Mouse (Mus musculus): ENCODE data around the gene BC030870. TPM values are rescaled to one million over a fixed set of nuclear protein-coding genes. Genes with fewer than 3 reads are reported as not detected.

The BC030870 gene
- polyA plus RNA-seq, 1 experiment, result not detected

DNA sequence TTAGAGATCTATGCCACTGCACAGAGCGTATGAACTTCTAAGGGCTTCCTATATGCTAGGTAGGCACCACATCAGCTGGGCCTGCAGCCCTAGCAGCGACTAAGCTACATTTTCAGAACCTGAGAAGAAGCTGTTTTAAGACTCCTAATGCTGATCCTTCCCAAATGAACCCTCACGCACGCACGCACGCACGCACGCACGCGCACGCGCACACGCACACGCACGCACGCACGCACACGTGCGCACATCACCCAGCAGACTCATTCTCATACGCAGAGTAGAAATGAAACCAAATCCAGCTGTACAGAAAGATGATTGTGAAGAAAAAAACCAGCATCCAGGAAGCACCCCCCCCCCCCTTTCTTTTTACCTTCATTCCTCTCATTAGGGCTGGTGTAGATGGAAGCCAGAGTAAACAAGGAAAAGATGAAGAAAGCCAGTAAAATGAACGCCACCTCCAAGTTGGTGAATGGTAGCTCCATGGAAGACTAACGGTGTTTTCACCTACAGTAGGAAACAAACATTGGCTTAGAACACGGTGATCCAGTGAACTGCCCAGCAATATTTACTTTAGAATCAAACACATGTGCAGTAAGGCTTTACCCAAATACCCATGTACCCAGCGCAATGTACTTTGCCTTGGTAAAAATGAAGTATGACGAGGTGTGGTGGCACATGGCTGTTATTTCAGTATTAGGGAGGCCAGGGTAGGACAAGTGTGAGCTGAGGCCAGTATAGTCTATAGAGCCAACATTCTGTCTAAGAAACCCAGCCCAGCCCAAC lies 21.2 kb downstream of the BC030870 start:
- Histone ChIP-seq H3K4me3 (ENCODE audit: low read depth, low read length) (no peak overlapping the region), H3K36me3 (ENCODE audit: control insufficient read depth, insufficient read depth, low read length, poor library complexity, severe bottlenecking) (no peaks in the 10 kb centered on the region), H3K4me1 (ENCODE audit: control insufficient read depth, insufficient read depth, low read length) (no peaks in the 10 kb centered on the region), H3K9me3 (replicated peaks; ENCODE audit: control insufficient read depth, insufficient read depth, low read length, poor library complexity, severe bottlenecking) (no peaks in the 10 kb centered on the region), H3K27me3 (ENCODE audit: control insufficient read depth, insufficient read depth, low read length, poor library complexity, severe bottlenecking) (no peaks in the 10 kb centered on the region), H3K27ac (ENCODE audit: insufficient read depth, low read length) (no peak overlapping the region), H3K9ac (ENCODE audit: low read depth, poor library complexity, severe bottlenecking) (no peak overlapping the region)
- TF ChIP-seq POLR2A (IDR thresholded peaks at IDR 0.05; ENCODE audit: insufficient read depth, low read length) (no peak), CTCF (IDR thresholded peaks at IDR 0.05; ENCODE audit: low read depth, low read length) (no peak), EP300 (IDR thresholded peaks at IDR 0.05; ENCODE audit: insufficient read depth, low read depth, low read length) (no peak)

DNA sequence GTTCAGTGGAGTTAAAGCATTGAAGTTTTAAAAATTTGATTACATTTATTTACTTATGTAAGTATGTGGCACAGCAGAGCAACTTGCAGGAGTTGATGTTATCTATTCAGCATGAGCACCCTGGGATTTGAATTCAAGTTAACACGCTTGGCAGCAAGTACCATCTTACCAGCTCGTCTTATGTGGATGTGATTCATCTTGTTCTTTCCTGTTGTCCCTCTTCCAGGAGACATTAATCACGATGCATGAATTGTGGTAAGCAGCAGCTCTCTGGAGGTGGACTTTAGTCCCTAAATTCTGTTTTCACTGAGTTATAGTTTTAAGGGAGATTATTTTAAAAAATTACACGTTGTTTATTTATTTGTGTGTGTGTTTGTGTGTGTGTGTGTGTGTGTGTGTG lies 25.3 kb downstream of the BC030870 start:
- H3K36me3 ChIP-seq (ENCODE audit: control insufficient read depth, insufficient read depth, low read length, poor library complexity, severe bottlenecking), result no peaks in the 10 kb centered on the region
- TF ChIP-seq POLR2A (IDR thresholded peaks at IDR 0.05; ENCODE audit: insufficient read depth, low read length), result no peak
- H3K27me3 ChIP-seq (ENCODE audit: control insufficient read depth, insufficient read depth, low read length, poor library complexity, severe bottlenecking), result no peaks in the 10 kb centered on the region
- no peak overlapping the region for H3K4me3 ChIP-seq (ENCODE audit: low read depth, low read length)
- no peaks in the 10 kb centered on the region for H3K4me1 ChIP-seq (ENCODE audit: control insufficient read depth, insufficient read depth, low read length)
- H3K9me3 ChIP-seq (replicated peaks; ENCODE audit: control insufficient read depth, insufficient read depth, low read length, poor library complexity, severe bottlenecking), result no peaks in the 10 kb centered on the region
- no peak overlapping the region for H3K9ac ChIP-seq (ENCODE audit: low read depth, poor library complexity, severe bottlenecking)
- H3K27ac ChIP-seq (ENCODE audit: insufficient read depth, low read length), result no peak overlapping the region

DNA sequence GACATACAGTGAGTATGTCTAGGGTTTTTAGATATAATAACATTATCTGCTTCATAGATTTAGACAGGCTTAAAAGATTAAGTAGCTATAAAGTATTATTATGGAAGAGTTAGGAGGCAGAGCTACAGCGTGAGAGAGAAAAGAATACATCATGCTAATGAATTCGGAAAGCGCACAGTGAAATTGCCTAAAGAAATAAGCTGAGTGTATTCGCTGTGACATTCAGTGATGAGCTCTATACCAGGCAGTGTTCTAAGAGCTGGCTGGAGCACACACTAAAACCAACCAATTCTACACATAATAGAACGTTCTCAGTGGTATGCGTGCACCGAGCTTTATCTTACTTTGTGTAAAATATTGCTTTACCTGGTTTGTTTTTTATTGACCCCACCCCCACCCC lies 25.7 kb downstream of the BC030870 start:
- TF ChIP-seq CTCF (IDR thresholded peaks at IDR 0.05; ENCODE audit: low read depth, low read length), result no peak
- no peak for TF ChIP-seq EP300 (IDR thresholded peaks at IDR 0.05; ENCODE audit: insufficient read depth, low read depth, low read length)
- TF ChIP-seq POLR2A (IDR thresholded peaks at IDR 0.05; ENCODE audit: insufficient read depth, low read length), result no peak
- Histone ChIP-seq H3K4me3 (ENCODE audit: low read depth, low read length) (no peak overlapping the region), H3K27me3 (ENCODE audit: control insufficient read depth, insufficient read depth, low read length, poor library complexity, severe bottlenecking) (no peaks in the 10 kb centered on the region), H3K36me3 (ENCODE audit: control insufficient read depth, insufficient read depth, low read length, poor library complexity, severe bottlenecking) (no peaks in the 10 kb centered on the region), H3K4me1 (ENCODE audit: control insufficient read depth, insufficient read depth, low read length) (no peaks in the 10 kb centered on the region), H3K9ac (ENCODE audit: low read depth, poor library complexity, severe bottlenecking) (no peak overlapping the region), H3K27ac (ENCODE audit: insufficient read depth, low read length) (no peak overlapping the region), H3K9me3 (replicated peaks; ENCODE audit: control insufficient read depth, insufficient read depth, low read length, poor library complexity, severe bottlenecking) (no peaks in the 10 kb centered on the region)

DNA sequence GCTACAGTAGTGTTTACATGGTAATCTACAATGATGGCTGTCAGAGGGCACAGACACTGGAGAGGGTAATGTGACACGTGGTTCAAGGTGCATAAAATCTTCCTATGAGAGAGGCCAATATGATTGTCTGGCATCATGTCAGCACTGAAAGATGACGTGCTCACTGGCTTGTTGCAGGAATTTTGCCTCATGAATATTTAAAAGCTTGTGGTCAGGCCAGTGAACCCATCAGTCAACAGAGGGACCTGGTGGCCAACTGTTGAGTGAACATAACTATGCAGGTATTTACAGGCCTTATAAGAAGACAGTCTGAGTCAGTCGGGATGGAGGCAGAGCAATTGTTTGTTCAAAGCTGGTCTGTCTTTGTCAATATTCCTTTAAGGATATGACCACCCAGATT lies 29.6 kb downstream of the BC030870 start:
- Histone ChIP-seq H3K4me3 (ENCODE audit: low read depth, low read length) (no peak overlapping the region), H3K27ac (ENCODE audit: insufficient read depth, low read length) (no peak overlapping the region), H3K4me1 (ENCODE audit: control insufficient read depth, insufficient read depth, low read length) (no peaks in the 10 kb centered on the region), H3K9me3 (replicated peaks; ENCODE audit: control insufficient read depth, insufficient read depth, low read length, poor library complexity, severe bottlenecking) (no peaks in the 10 kb centered on the region), H3K27me3 (ENCODE audit: control insufficient read depth, insufficient read depth, low read length, poor library complexity, severe bottlenecking) (no peaks in the 10 kb centered on the region), H3K36me3 (ENCODE audit: control insufficient read depth, insufficient read depth, low read length, poor library complexity, severe bottlenecking) (no peaks in the 10 kb centered on the region), H3K9ac (ENCODE audit: low read depth, poor library complexity, severe bottlenecking) (no peak overlapping the region)
- TF ChIP-seq EP300 (IDR thresholded peaks at IDR 0.05; ENCODE audit: insufficient read depth, low read depth, low read length) (no peak), CTCF (IDR thresholded peaks at IDR 0.05; ENCODE audit: low read depth, low read length) (no peak), POLR2A (IDR thresholded peaks at IDR 0.05; ENCODE audit: insufficient read depth, low read length) (no peak)

DNA sequence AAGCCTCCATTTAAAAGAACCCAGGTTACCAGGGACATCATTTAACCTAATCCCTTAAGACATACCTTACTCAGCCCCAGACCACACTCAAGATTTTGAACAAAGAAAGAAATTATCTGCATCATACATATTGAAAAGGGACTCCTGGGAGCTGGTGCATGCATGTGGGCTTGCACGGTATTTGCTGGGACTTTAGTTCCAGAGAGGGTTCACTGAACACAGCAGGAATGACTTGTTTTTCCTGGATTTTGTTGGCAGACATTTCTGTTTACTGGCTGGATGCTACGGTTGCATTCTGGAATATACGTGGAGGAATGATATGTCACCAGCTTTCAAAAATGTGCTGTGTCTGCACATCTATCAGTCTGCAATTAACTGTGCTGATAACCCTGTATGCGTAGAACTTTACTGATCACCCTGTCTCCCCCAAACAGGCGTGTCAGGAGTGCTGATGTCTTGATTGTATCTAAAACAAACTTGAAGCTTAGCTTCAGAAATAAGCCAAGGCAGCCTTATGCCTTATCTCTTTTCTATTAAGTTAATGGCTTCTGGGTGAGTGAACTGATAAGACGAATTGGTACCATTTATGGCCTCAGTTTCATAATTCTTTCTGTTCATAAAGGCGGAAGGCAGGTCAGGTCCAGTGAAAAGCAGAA lies 31.5 kb downstream of the BC030870 start:
- H3K27me3 ChIP-seq (ENCODE audit: control insufficient read depth, insufficient read depth, low read length, poor library complexity, severe bottlenecking), result no peaks in the 10 kb centered on the region
- no peak overlapping the region for H3K27ac ChIP-seq (ENCODE audit: insufficient read depth, low read length)
- no peaks in the 10 kb centered on the region for H3K9me3 ChIP-seq (replicated peaks; ENCODE audit: control insufficient read depth, insufficient read depth, low read length, poor library complexity, severe bottlenecking)
- H3K4me3 ChIP-seq (ENCODE audit: low read depth, low read length), result no peak overlapping the region
- no peak overlapping the region for H3K9ac ChIP-seq (ENCODE audit: low read depth, poor library complexity, severe bottlenecking)
- TF ChIP-seq POLR2A (IDR thresholded peaks at IDR 0.05; ENCODE audit: insufficient read depth, low read length), result no peak
- no peak for TF ChIP-seq EP300 (IDR thresholded peaks at IDR 0.05; ENCODE audit: insufficient read depth, low read depth, low read length)
- no peak for TF ChIP-seq CTCF (IDR thresholded peaks at IDR 0.05; ENCODE audit: low read depth, low read length)
- H3K4me1 ChIP-seq (ENCODE audit: control insufficient read depth, insufficient read depth, low read length), result no peaks in the 10 kb centered on the region
- H3K36me3 ChIP-seq (ENCODE audit: control insufficient read depth, insufficient read depth, low read length, poor library complexity, severe bottlenecking), result no peaks in the 10 kb centered on the region

DNA sequence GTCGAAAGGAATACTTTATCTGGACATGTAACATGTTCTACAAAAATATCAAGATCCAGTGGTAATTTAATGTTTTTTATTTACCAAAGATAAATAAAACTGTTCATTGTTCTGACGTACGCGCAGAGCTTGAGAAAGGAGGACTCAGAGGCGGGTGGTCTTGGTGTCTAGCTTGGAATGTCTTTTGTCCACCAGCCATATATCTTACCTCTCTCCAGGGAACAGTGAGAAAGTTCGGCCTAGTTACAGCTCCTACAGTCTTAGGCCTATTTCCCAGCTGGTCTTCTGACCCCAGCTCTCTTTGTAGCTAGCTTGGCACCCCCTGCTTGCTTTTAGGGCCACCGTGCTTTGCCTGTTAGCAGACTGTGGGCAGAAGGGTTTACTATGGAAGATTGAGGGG lies 39.6 kb downstream of the BC030870 start:
- H3K4me1 ChIP-seq (ENCODE audit: control insufficient read depth, insufficient read depth, low read length), result no peaks in the 10 kb centered on the region
- no peak overlapping the region for H3K27ac ChIP-seq (ENCODE audit: insufficient read depth, low read length)
- no peak overlapping the region for H3K4me3 ChIP-seq (ENCODE audit: low read depth, low read length)
- H3K36me3 ChIP-seq (ENCODE audit: control insufficient read depth, insufficient read depth, low read length, poor library complexity, severe bottlenecking), result no peaks in the 10 kb centered on the region
- no peak overlapping the region for H3K9ac ChIP-seq (ENCODE audit: low read depth, poor library complexity, severe bottlenecking)
- H3K9me3 ChIP-seq (replicated peaks; ENCODE audit: control insufficient read depth, insufficient read depth, low read length, poor library complexity, severe bottlenecking), result no peaks in the 10 kb centered on the region
- TF ChIP-seq CTCF (IDR thresholded peaks at IDR 0.05; ENCODE audit: low read depth, low read length) (no peak), POLR2A (IDR thresholded peaks at IDR 0.05; ENCODE audit: insufficient read depth, low read length) (no peak), EP300 (IDR thresholded peaks at IDR 0.05; ENCODE audit: insufficient read depth, low read depth, low read length) (no peak)
- no peaks in the 10 kb centered on the region for H3K27me3 ChIP-seq (ENCODE audit: control insufficient read depth, insufficient read depth, low read length, poor library complexity, severe bottlenecking)
